Comparison of ENCODE assay signal across 21 mouse cellular contexts in the genomic region with DNA sequence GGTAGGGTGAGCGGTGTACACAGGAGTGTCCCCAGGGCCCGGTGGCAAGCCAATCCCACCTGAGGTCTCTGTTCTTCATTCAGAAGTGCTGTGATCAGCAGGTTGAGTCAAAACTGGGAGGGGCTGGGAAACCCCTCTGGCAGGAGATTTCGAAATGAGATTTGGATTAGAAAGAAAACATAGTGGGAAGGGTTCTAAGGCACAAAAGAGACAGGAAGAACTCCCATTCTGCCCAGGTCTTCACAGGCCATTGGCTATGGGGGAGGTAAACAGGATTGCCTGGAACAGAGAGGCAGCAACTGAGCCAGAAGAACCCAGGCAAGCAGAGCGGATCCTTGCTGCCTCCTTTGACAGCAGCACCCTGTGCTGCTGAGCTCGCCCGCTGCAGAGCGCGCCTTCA. TPM values are rescaled to one million over a fixed set of nuclear protein-coding genes. Genes with fewer than 3 reads are reported as not detected.
"Had no signal": no experiment of that assay in that cellular context is flagged by ENCODE, and none has a peak within 500 bp of the region (broad histone marks: within the 10 kb centered on the region; RNA-seq: fewer than 3 reads in every experiment).

No protein-coding gene starts in this region.

- H3K4me3 ChIP-seq: left cerebral cortex, adult 2 months; liver, embryonic 13.5 days; lung, embryonic 15.5 days; midbrain, embryonic 12.5 days; myocyte; neural tube, embryonic 15.5 days had no signal

- ATAC-seq: intestine, embryonic 16.5 days; liver, postnatal 0 days had no signal

- H3K27me3 ChIP-seq: liver, embryonic 13.5 days; lung, embryonic 15.5 days; neural tube, embryonic 15.5 days had no signal

- DNase-seq: kidney, adult 8-10 months; kidney, postnatal 10 days; liver; liver, embryonic 13.5 days; liver, postnatal 0 days; lung, postnatal 14 days; right cerebral cortex, adult 18-20 months; right cerebral cortex, postnatal 25 days; thymus, adult 2 months; thymus, postnatal 25 days had no signal

- H3K36me3 ChIP-seq: liver, embryonic 13.5 days; lung, embryonic 15.5 days; midbrain, embryonic 12.5 days; neural tube, embryonic 15.5 days had no signal

- H3K9ac ChIP-seq: liver, embryonic 13.5 days; liver, postnatal 0 days; lung, embryonic 15.5 days; midbrain, embryonic 12.5 days; neural tube, embryonic 15.5 days had no signal

- H3K27ac ChIP-seq: left cerebral cortex, adult 2 months; liver, embryonic 13.5 days; lung, embryonic 15.5 days; macrophage; midbrain, embryonic 12.5 days; neural tube, embryonic 15.5 days had no signal

- H3K4me2 ChIP-seq: liver, embryonic 13.5 days; lung, embryonic 15.5 days; midbrain, embryonic 12.5 days; neural tube, embryonic 15.5 days had no signal

- H3K9me3 ChIP-seq: liver, embryonic 13.5 days; lung, embryonic 15.5 days; midbrain, embryonic 12.5 days; neural tube, embryonic 15.5 days had no signal

- H3K4me1 ChIP-seq: liver, embryonic 13.5 days; lung, embryonic 15.5 days; midbrain, embryonic 12.5 days; neural tube, embryonic 15.5 days had no signal

RNA-seq across cellular contexts. Expression of gene Ovol1, which starts 21.7 kb away (rescaled TPM):
- total RNA-seq: layer of hippocampus, adult 8-10 months; layer of hippocampus, postnatal 14 days; left cerebral cortex, adult 2 months; left cerebral cortex, postnatal 14 days; megakaryocyte-erythroid progenitor cell, adult 5-6 weeks had no signal
- polyA plus RNA-seq: myocyte had no signal

RNA-seq across cellular contexts. Expression of gene 1700020D05Rik, which starts 35.2 kb away (rescaled TPM):
- polyA plus RNA-seq: intestine, embryonic 16.5 days; liver, postnatal 0 days; midbrain, embryonic 12.5 days had no signal
